Mouse (Mus musculus) Patski (cell line): ENCODE measurements around the gene Arl6ip4. TPM values are rescaled to one million over a fixed set of nuclear protein-coding genes. Genes with fewer than 3 reads are reported as not detected.

Experiments used
- ATAC-seq: fragments of 100-300 bp; one replicate; pipeline ENCODE4 v1.8.0; 2021
- CTCF ChIA-PET: fragments of 350-600 bp; sonication (Branson Sonifier 250); formaldehyde crosslinking; loops from one replicate; lab custom pipeline; 2022; ENCODE audit warnings: inconsistent platforms; lab: Charles Lee
- POLR2A ChIA-PET: fragments of 350-600 bp; sonication (Branson Sonifier 250); formaldehyde crosslinking; loops from one replicate; lab custom pipeline; 2022; ENCODE audit warnings: antibody characterized with exemption, inconsistent platforms; lab: Charles Lee
- DNase-seq: peaks from one replicate; pipeline ENCODE4 v3.0.0-alpha.2; 2011; ENCODE audit warnings: low read depth, low spot score
- H3K27me3 ChIP-seq: fragments of 371-371 bp; one replicate; pipeline ENCODE4 v1.5.1; 2021
- CTCF ChIP-seq: fragments of 100-300 bp; IDR thresholded peaks from one replicate; pipeline ENCODE4 v1.5.1; 2021
- in situ Hi-C: fragments of 300-500 bp; cut with MboI; formaldehyde crosslinking; loops from 3 replicates; pipeline ENCODE4 v1.11.1; 2018; ENCODE audit warnings: low pct_unique_long_range_greater_than_20kb, mixed read lengths
- polyA plus RNA-seq: library from polyadenylated mRNA; unstranded; gene quantifications from one replicate; pipeline ENCODE4 v1.2.3, GENCODE M21; 2021

Arl6ip4 gene
- polyA plus RNA-seq, 1 experiment from 2014 or later, result 89.3 TPM

DNA sequence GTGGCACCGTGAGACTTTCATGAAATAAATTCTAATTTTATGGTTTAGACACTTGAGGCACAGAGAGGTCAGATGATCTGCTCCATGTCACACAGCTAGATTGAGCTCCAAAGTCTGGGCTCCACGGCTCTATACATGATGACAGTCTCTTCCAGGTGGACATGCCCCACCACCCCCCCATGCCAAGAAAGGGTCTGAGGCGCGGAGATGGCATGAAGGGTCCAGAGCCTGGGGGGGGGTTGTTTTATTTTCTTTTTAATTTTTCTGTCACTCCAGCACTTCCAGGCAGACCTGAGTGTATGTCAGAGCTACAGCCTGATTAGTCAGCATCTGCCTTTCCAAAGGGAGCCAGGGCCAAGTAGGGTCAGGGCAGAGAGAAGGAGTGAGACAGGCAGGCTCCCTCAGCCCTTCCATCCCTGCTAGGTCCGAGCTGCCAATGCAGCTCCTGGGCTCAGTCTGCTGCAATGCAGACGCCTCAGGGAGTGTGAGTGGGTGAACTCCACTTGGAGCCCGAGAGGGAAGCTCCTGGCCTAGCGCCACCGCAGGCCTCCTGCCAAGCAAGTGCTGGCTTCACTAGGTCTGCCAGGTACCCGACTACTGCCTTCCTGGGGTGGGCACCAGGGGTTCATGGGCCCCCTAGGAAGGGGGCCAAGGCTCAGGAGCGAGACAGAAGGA lies 22.6 kb upstream of the Arl6ip4 start:
- ChIA-PET POLR2A (interaction anchor here (0.5 to 1.2 kb wide), 3 partner anchors 19 to 162 kb away, joined by 3 to 4 read pairs (median 3); partner anchors contain the start of gene Ogfod2), CTCF (interaction anchor here (2.2 to 2.3 kb wide), 2 partner anchors 9 to 93 kb away, joined by 6 to 9 read pairs; no protein-coding TSS in a partner anchor)
- TF ChIP-seq CTCF, result no peak
- ATAC-seq, result no peak
- no peak for DNase-seq
- H3K27me3 ChIP-seq, result no peaks in the 10 kb centered on the region
- in situ Hi-C loops, result loop anchor here (25.0 kb wide), 1 partner anchor 131 kb away; the partner anchor contains the start of gene Hip1r

- POLR2A ChIA-PET, result interaction anchor here (0.5 to 1.2 kb wide), 3 partner anchors 18 to 226 kb away, joined by 3 to 7 read pairs (median 4); partner anchors contain the start of gene Ogfod2
- DNase-seq, result no peak
- H3K27me3 ChIP-seq, result no peaks in the 10 kb centered on the region
- CTCF ChIA-PET, result interaction anchor here (2.2 to 2.3 kb wide), 2 partner anchors 9 to 94 kb away, joined by 6 to 9 read pairs; no protein-coding TSS in a partner anchor
- TF ChIP-seq CTCF, result no peak
- in situ Hi-C loops, result loop anchor here (25.0 kb wide), 1 partner anchor 132 kb away; the partner anchor contains the start of gene Hip1r
- no peak for ATAC-seq
Observed at GRCm38 (mm10) chr5:124093852-124094604, 21.9 kb upstream of the Arl6ip4 start.

GRCm38 (mm10) chr5:124095077-124095581 lies 20.8 kb upstream of the Arl6ip4 start:
- CTCF ChIA-PET, result interaction anchor here (1.5 to 2.8 kb wide), 2 partner anchors 10 to 16 kb away, joined by 5 to 9 read pairs; no protein-coding TSS in a partner anchor
- no peaks in the 10 kb centered on the region for H3K27me3 ChIP-seq
- POLR2A ChIA-PET, result interaction anchor here (0.5 to 1.0 kb wide), 2 partner anchors 17 to 225 kb away, joined by 3 to 7 read pairs; partner anchors contain the start of gene Ogfod2
- no peak for TF ChIP-seq CTCF
- ATAC-seq (peak; percentile 8), DNase-seq (no peak)
- in situ Hi-C loops, result loop anchor here (25.0 kb wide), 1 partner anchor 133 kb away; the partner anchor contains the start of gene Hip1r

DNA sequence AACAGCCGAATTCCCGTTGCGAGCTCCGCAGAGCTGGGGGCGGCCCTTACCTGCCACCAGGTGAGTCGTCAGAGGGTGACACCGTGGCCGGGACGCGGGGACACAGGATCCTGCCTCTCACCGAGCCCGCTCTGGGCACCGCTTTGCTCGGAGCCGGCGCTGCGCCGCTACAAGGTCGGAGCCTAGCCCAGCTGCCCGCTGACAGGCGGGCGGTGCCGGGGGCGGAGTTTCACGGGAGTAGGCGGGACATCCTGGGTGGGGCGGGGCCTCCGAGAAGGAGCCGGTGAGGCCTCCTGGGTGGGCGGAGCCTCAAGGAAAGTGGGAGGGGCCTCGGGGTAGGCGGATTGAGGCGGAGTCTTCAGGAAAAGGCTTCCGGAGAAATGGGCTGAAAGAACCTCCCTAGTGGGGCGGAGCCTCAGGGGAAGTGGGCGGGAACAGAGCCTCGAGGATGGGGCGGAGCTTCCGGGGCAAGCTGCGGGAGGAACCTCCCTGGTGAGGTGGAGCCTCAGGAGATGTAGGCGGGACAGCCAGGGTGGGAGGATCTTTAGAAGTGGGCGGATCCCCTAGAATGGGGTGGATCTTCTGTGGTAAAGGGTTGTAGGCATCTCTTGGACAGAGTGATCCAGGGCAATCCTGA lies 20.2 kb upstream of the Arl6ip4 start, which contains the start of gene Abcb9:
TSS of gene Abcb9 (minus strand) at position 203 of the 637 bp plus-strand sequence.
- no peaks in the 10 kb centered on the region for H3K27me3 ChIP-seq
- ChIA-PET POLR2A (interaction anchor here (1.0 kb wide), 1 partner anchor 16 kb away, joined by 3 read pairs; the partner anchor contains the start of gene Ogfod2), CTCF (interaction anchor here (1.5 to 2.8 kb wide), 2 partner anchors 11 to 15 kb away, joined by 5 to 9 read pairs; no protein-coding TSS in a partner anchor)
- DNase-seq (no peak), ATAC-seq (peak; percentile 69)
- in situ Hi-C loops, result loop anchor here (25.0 kb wide), 1 partner anchor 133 kb away; the partner anchor contains the start of gene Hip1r
- TF ChIP-seq CTCF, result no peak

- no peaks in the 10 kb centered on the region for H3K27me3 ChIP-seq
- ATAC-seq (no peak), DNase-seq (no peak)
- ChIA-PET POLR2A (interaction anchor here (1.7 kb wide), 1 partner anchor 12 kb away, joined by 5 read pairs; no protein-coding TSS in a partner anchor), CTCF (interaction anchor here (0.9 to 1.6 kb wide), 3 partner anchors 12 to 13 kb away, joined by 4 to 6 read pairs (median 5); partner anchors contain the start of gene Ogfod2)
- in situ Hi-C loops, result loop anchor here (25.0 kb wide), 1 partner anchor 137 kb away; the partner anchor contains the start of gene Hip1r
- no peak for TF ChIP-seq CTCF
Observed at GRCm38 (mm10) chr5:124098923-124099322, 17.0 kb upstream of the Arl6ip4 start.

DNA sequence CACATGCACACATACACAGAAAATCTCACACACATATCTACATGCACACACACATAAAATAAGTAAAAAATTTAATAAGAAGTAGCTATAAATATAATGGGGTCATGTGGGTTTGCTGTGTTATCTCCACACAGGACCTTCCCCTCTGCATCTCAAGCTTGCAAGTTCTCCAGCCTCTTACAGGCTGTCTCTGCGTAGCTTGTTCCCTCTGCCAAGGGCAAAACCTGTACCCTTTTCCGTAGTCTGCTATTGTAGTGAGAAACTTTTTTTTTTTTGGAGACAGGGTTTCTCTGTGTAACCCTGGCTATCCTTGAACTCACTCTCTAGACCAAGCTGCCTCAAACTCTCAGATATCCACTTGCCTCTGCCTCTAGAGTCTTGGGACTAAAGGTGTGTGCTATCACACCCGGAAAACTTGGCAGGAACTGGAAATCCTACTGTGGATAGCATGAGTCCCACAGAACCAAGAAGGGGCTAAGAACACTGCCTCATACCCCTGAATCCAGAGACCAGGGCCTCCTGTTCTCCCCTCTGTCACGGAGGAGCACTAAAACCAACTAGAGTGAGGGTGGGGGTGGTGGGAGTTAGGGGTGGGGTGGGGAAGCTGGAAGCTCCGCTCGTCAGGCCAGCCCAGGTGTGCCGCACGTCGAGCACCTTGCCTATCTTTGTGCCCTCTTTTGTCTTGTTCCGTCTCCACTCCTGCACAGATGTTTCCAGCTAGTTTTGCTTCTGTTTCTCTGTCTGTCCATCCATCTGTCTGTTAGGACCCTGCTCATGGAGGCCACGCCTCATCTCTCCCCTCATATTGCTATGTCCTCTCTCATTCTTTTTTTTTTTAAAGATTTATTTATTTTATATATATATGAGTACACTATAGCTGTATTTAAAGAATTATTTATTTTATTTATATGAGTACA lies 15.5 kb upstream of the Arl6ip4 start:
- CTCF ChIA-PET, result no interaction called here
- DNase-seq, result no peak

DNA sequence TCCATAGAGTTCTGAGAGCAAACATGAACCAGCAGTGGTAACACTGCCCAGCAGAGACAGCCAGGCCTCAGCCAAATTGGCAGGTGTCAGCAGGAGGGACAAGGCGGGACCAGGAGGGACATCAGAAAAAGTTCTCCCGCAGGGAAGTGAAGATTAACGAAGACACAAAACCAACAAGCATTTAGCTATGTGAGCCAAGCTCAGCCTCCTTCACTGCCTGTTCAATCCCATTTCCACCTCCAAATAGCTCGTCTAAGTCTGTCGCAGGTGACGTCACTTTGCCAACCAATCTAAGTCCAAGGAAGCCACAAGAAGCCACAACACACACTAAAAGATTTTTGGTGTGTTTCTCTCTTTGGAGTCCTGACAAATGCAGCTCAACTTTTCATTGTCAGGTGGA lies 13.6 kb upstream of the Arl6ip4 start:
- H3K27me3 ChIP-seq, result no peaks in the 10 kb centered on the region
- ATAC-seq (no peak), DNase-seq (no peak)
- ChIA-PET POLR2A (no interaction called here), CTCF (interaction anchor here (1.0 kb wide), 1 partner anchor 9 kb away, joined by 3 read pairs; no protein-coding TSS in a partner anchor)
- in situ Hi-C loops, result no loop called here
- TF ChIP-seq CTCF, result no peak

More for the DNA sequence above, 15.5 kb upstream of the Arl6ip4 start:
- in situ Hi-C loops, result no loop called here
- H3K27me3 ChIP-seq, result no peaks in the 10 kb centered on the region
- no peak for ATAC-seq
- no peak for TF ChIP-seq CTCF
- POLR2A ChIA-PET, result no interaction called here

DNA sequence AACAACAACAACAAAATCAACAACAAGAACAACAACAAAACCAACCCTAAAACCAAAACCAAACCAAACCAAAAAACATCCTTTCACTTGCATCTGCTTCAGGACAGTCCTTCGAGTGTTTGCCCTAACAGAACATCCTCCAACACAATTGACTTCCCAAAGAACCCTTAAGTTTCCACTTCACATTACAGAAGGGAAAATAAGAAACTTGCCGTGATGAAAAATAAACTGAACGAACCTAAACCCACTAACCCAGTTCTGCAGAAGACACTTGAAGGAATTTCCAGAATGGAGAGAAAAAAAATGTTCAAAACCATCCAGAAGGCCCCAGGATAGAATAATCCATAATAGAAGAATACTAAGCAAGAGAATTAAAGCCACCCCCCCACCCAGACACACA lies 12.9 kb upstream of the Arl6ip4 start:
- H3K27me3 ChIP-seq, result no peaks in the 10 kb centered on the region
- ChIA-PET POLR2A (no interaction called here), CTCF (interaction anchor here (1.3 kb wide), 1 partner anchor 103 kb away, joined by 3 read pairs; no protein-coding TSS in a partner anchor)
- DNase-seq (no peak), ATAC-seq (no peak)
- no peak for TF ChIP-seq CTCF
- in situ Hi-C loops, result no loop called here
